In the genomic region with DNA sequence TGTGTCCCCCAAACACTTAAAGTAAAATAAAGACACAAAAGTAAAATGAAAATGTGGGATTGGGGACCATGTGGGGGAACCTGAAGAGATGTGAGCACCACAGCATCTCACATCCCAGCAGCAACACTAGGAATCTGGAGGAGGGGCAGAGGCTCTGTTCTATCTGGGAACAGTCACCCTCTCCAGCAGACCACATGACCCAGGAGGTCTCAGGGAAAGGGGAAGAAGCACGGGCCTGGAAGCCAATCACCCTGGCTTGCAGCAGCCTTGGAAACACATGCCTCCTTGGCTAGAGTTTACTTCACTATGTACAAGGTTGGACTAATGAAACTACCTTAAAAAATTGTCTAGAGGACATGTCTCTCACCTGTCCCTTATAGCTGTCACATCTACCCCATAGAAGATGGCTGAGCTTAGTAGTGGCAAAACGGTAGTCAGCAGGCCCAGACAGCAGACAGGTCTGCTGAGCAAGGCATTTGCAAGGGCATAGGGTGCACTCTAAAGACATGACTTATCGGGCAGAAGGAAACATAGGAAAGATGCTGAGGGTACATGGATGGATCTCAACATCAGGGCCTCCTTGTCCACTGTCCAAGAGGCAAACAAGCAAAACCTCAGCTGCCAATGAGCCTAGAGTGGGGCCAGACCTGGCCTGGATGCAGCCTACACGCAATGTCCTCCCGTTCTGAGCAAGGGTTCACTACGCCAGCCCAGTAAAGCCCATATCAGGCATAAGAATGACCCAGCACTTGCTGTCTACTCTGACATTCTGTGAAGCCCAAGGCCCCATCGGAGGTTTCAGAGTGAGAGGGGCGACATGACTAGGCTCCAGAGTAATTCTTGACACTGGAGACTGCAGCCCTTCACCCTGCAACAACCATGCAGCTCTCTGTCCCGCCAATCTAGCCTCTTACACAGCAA, we compare ENCODE assay signal across 8 mouse cellular contexts. TPM values are rescaled to one million over a fixed set of nuclear protein-coding genes. Genes with fewer than 3 reads are reported as not detected.
DNase-seq lines count a peak whose midpoint lies in the region; ATAC-seq and TF ChIP-seq lines count a peak whose summit lies in the region.

No protein-coding gene starts in this region.

- H3K4me1 ChIP-seq in forebrain, embryonic 14.5 days (ENCODE audit: control insufficient read depth, insufficient read depth, low read length), result peaks cover 17% of the 10 kb centered on the region
- peaks cover 16% of the 10 kb centered on the region for H3K4me1 ChIP-seq in intestine, postnatal 0 days (replicated peaks; ENCODE audit: control insufficient read depth, insufficient read depth, low read length)
- H3K4me1 ChIP-seq in midbrain, embryonic 12.5 days, result peaks cover 33% of the 10 kb centered on the region

- 0 out of 2 replicates have a peak, but pooled peaks have one; percentile 2 for ATAC-seq in forebrain, embryonic 14.5 days
- no peak for ATAC-seq in intestine, postnatal 0 days
- ATAC-seq in midbrain, embryonic 12.5 days (ENCODE audit: low FRiP score, low read depth), result 0 out of 2 replicates have a peak, but pooled peaks have one; percentile 0

- 0 out of 2 replicates have a peak, but pooled peaks cover 5% of the 10 kb centered on the region for H3K36me3 ChIP-seq in forebrain, embryonic 14.5 days (ENCODE audit: control insufficient read depth, insufficient read depth, low read length)
- peaks cover 7% of the 10 kb centered on the region for H3K36me3 ChIP-seq in intestine, postnatal 0 days (ENCODE audit: control insufficient read depth, insufficient read depth)
- no peaks in the 10 kb centered on the region for H3K36me3 ChIP-seq in midbrain, embryonic 12.5 days

- DNase-seq in kidney, adult 11 months, result peak; percentile 35
- no peak for DNase-seq in kidney, postnatal 14 days
- DNase-seq in Muller cell, postnatal 12 days (ENCODE audit: inconsistent ontology term), result peak; percentile 20
- DNase-seq in forebrain, embryonic 14.5 days (ENCODE audit: low spot score), result no peak
- no peak for DNase-seq in right cerebral cortex, postnatal 25 days
- no peak for DNase-seq in layer of hippocampus, adult 9-11 months

- WGBS in forebrain, embryonic 14.5 days, result 44% methylated on average over 9 of the region's 9 CpGs
- 24% methylated on average over 9 of the region's 9 CpGs for WGBS in intestine, postnatal 0 days
- WGBS in midbrain, embryonic 12.5 days, result 43% methylated on average over 9 of the region's 9 CpGs

- no peaks in the 10 kb centered on the region for H3K27me3 ChIP-seq in forebrain, embryonic 14.5 days (replicated peaks; ENCODE audit: control insufficient read depth, insufficient read depth, low read length)
- H3K27me3 ChIP-seq in intestine, postnatal 0 days (replicated peaks; ENCODE audit: control insufficient read depth, insufficient read depth, low read length), result no peaks in the 10 kb centered on the region
- peaks cover 14% of the 10 kb centered on the region for H3K27me3 ChIP-seq in midbrain, embryonic 12.5 days

- no peaks in the 10 kb centered on the region for H3K9me3 ChIP-seq in forebrain, embryonic 14.5 days (replicated peaks; ENCODE audit: control insufficient read depth, low read length)
- H3K9me3 ChIP-seq in intestine, postnatal 0 days (ENCODE audit: control insufficient read depth), result no peaks in the 10 kb centered on the region
- H3K9me3 ChIP-seq in midbrain, embryonic 12.5 days, result no peaks in the 10 kb centered on the region

- TF ChIP-seq CTCF in intestine, postnatal 0 days (IDR thresholded peaks at IDR 0.05; ENCODE audit: low read depth), result no peak

- H3K27ac ChIP-seq in forebrain, embryonic 14.5 days (ENCODE audit: low read depth, low read length), result no peak overlapping the region
- peak overlapping the region; percentile 78 for H3K27ac ChIP-seq in intestine, postnatal 0 days (ENCODE audit: low read depth, low read length)
- H3K27ac ChIP-seq in midbrain, embryonic 12.5 days (replicated peaks), result 0 out of 2 replicates have a peak overlapping the region, but pooled peaks have one; percentile 25

- peak overlapping the region; percentile 67 for H3K4me2 ChIP-seq in forebrain, embryonic 14.5 days (ENCODE audit: low read length)
- H3K4me2 ChIP-seq in intestine, postnatal 0 days (replicated peaks; ENCODE audit: low read depth), result peak overlapping the region; percentile 80
- peak overlapping the region; percentile 70 for H3K4me2 ChIP-seq in midbrain, embryonic 12.5 days (replicated peaks)

- H3K4me3 ChIP-seq in forebrain, embryonic 14.5 days (ENCODE audit: low read depth, low read length), result peak overlapping the region; percentile 50
- peak overlapping the region; percentile 67 for H3K4me3 ChIP-seq in intestine, postnatal 0 days (ENCODE audit: low read depth, low read length)
- H3K4me3 ChIP-seq in midbrain, embryonic 12.5 days, result peak overlapping the region; percentile 53

- peak overlapping the region; percentile 65 for H3K9ac ChIP-seq in forebrain, embryonic 14.5 days (ENCODE audit: low read length)
- H3K9ac ChIP-seq in intestine, postnatal 0 days (ENCODE audit: low read depth, low read length), result peak overlapping the region; percentile 71
- peak overlapping the region; percentile 56 for H3K9ac ChIP-seq in midbrain, embryonic 12.5 days (replicated peaks)

RNA-seq across cellular contexts. Expression of gene Tango2, which starts 5.0 kb away (rescaled TPM):
- 78.7 and 81.3 TPM in 2 replicates for polyA plus RNA-seq in forebrain, embryonic 14.5 days (2014; fragmentation: Nextera tagmentation; extraction: Ambion mirVana)
- polyA plus RNA-seq in intestine, postnatal 0 days (2015; fragmentation: Nextera tagmentation; extraction: Ambion mirVana), result 78.6 and 85.2 TPM in 2 replicates
- polyA plus RNA-seq in midbrain, embryonic 12.5 days (2016; fragmentation: Nextera tagmentation; extraction: Ambion mirVana), result 48.2 and 49.7 TPM in 2 replicates

RNA-seq across cellular contexts. Expression of gene Arvcf, which starts 5.1 kb away (rescaled TPM):
- 46.8 and 47.8 TPM in 2 replicates for polyA plus RNA-seq in forebrain, embryonic 14.5 days (2014; fragmentation: Nextera tagmentation; extraction: Ambion mirVana)
- 9.3 and 9.6 TPM in 2 replicates for polyA plus RNA-seq in intestine, postnatal 0 days (2015; fragmentation: Nextera tagmentation; extraction: Ambion mirVana)
- 129 and 134 TPM in 2 replicates for polyA plus RNA-seq in midbrain, embryonic 12.5 days (2016; fragmentation: Nextera tagmentation; extraction: Ambion mirVana)

RNA-seq across cellular contexts. Expression of gene Dgcr8, which starts 53.9 kb away (rescaled TPM):
- 26.3 and 31.3 TPM in 2 replicates for polyA plus RNA-seq in forebrain, embryonic 14.5 days (2014; fragmentation: Nextera tagmentation; extraction: Ambion mirVana)
- polyA plus RNA-seq in intestine, postnatal 0 days (2015; fragmentation: Nextera tagmentation; extraction: Ambion mirVana), result 7.1 TPM in 2 replicates
- 40.2 and 42.2 TPM in 2 replicates for polyA plus RNA-seq in midbrain, embryonic 12.5 days (2016; fragmentation: Nextera tagmentation; extraction: Ambion mirVana)

Comparison
In these comparisons a context has a peak if more than half of its experiments do, and no peak if none do; other contexts are left out.
1. DNase-seq: peak in kidney, adult 11 months (single experiment) and Muller cell, postnatal 12 days (single experiment); none in kidney, postnatal 14 days (single experiment), forebrain, embryonic 14.5 days (single experiment), right cerebral cortex, postnatal 25 days (single experiment) and layer of hippocampus, adult 9-11 months (single experiment).
2. Peak in every context shown above with its lines, with median percentiles within 50 percentile points of each other: H3K4me2 ChIP-seq, H3K4me3 ChIP-seq and H3K9ac ChIP-seq.